Mouse (Mus musculus) bone marrow, adult 2 months (tissue): ENCODE data around the gene Tpx2.

ENCODE experiments used
- CTCF ChIP-seq: fragments of 200-500 bp; IDR thresholded peaks from 2 replicates; pipeline ENCODE4 v1.5.1; 2011; ENCODE audit warnings: low read length, control low read depth; ENCODE audit not compliant: control insufficient read depth, insufficient read depth
- POLR2A ChIP-seq: fragments of 200-500 bp; IDR thresholded peaks from 2 replicates; pipeline ENCODE4 v1.6.1; 2011; ENCODE audit warnings: low read depth, mild to moderate bottlenecking, control low read depth, low read length, borderline replicate concordance; ENCODE audit not compliant: control insufficient read depth

DNA sequence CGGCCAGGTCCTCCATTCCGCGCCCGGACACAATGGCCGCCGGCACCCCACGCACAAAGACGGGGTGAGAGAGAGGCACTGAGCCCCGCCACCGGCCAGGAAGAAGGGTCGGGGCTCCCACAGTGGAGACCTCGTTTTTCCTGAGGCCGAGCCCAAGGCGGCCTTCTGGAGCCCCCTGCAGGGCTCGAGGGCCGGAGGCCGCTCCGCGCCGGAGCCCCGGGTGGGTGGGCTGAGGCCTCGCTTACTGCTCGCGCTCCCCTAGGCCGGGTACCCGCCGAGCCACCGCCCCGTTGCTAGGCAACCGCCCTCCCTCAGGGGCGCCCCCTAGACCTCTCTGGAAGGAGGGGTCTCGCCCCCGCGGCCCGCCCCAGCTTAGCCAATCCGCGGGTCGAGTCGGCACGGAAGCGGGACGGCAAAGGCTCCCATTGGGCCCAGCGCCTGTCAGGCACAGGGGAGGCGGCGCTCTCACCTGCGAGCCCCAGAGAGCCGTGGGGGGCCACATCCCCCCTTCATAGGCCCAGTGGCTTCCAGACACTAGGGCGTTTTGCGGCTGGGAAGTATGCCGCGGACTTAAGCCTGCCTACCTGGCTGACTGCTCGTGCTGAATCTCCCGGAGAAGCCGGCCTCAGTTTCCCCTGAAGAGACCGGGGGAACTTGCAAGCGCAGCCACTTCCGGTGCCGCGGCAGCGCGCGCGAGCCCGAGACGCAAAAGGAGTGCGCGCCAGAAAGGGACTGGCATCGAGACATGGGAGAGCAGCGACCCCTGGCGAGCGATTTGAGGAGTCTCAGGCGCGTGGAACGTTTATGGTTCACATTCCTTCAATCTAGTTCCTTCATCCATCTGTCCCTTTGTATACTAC, 16.5 kb upstream of the Tpx2 start, which contains the start of gene Bcl2l1:
- TF ChIP-seq CTCF (peak; percentile 99), POLR2A (peak; percentile 50; the same call in 1 of the 2 replicates)
